In genomic region chr3:131489657-131490142, GRCm38 (mm10) we compare ENCODE assay signal across 7 mouse cellular contexts. TPM values are rescaled to one million over a fixed set of nuclear protein-coding genes. Genes with fewer than 3 reads are reported as not detected.
A peak's percentile ranks its signal among the peaks of the same experiment; 100 is the strongest.
DNase-seq lines count a peak whose midpoint lies in the region; ATAC-seq and TF ChIP-seq lines count a peak whose summit lies in the region.

No protein-coding gene starts in this region.

- WGBS in embryonic facial prominence, embryonic 15.5 days: under 1% methylated on average over 31 of the region's 36 CpGs
- WGBS in heart, embryonic 13.5 days: under 1% methylated on average over 26 of the region's 36 CpGs
- WGBS in lung, embryonic 14.5 days: under 1% methylated on average over 36 of the region's 36 CpGs

- peak overlapping the region; percentile 60 for H3K9ac ChIP-seq in embryonic facial prominence, embryonic 15.5 days
- peak overlapping the region; percentile 87 for H3K9ac ChIP-seq in heart, embryonic 13.5 days
- peak overlapping the region; percentile 62 for H3K9ac ChIP-seq in lung, embryonic 14.5 days

- H3K4me1 ChIP-seq in embryonic facial prominence, embryonic 15.5 days: peaks cover 10% of the 10 kb centered on the region
- H3K4me1 ChIP-seq in heart, embryonic 13.5 days: peaks cover 15% of the 10 kb centered on the region; the same call in 1 of the 2 replicates
- peaks cover 6% of the 10 kb centered on the region; the same call in 1 of the 2 replicates for H3K4me1 ChIP-seq in lung, embryonic 14.5 days (ENCODE audit: insufficient read depth)

- peaks cover 22% of the 10 kb centered on the region for H3K27me3 ChIP-seq in embryonic facial prominence, embryonic 15.5 days
- H3K27me3 ChIP-seq in heart, embryonic 13.5 days (replicated peaks): peaks cover 54% of the 10 kb centered on the region
- peaks cover 29% of the 10 kb centered on the region for H3K27me3 ChIP-seq in lung, embryonic 14.5 days (ENCODE audit: insufficient read depth, low read length)

- no peaks in the 10 kb centered on the region for H3K9me3 ChIP-seq in embryonic facial prominence, embryonic 15.5 days (replicated peaks)
- no peaks in the 10 kb centered on the region for H3K9me3 ChIP-seq in heart, embryonic 13.5 days
- no peaks in the 10 kb centered on the region for H3K9me3 ChIP-seq in lung, embryonic 14.5 days (ENCODE audit: low read depth, low read length)

- H3K27ac ChIP-seq in embryonic facial prominence, embryonic 15.5 days (replicated peaks): peak overlapping the region; percentile 79
- H3K27ac ChIP-seq in heart, embryonic 13.5 days (replicated peaks): peak overlapping the region; percentile 21; the same call in 1 of the 2 replicates
- H3K27ac ChIP-seq in lung, embryonic 14.5 days (ENCODE audit: low read depth): peak overlapping the region; percentile 67

- no peaks in the 10 kb centered on the region for H3K36me3 ChIP-seq in embryonic facial prominence, embryonic 15.5 days
- no peaks in the 10 kb centered on the region for H3K36me3 ChIP-seq in heart, embryonic 13.5 days
- H3K36me3 ChIP-seq in lung, embryonic 14.5 days (ENCODE audit: insufficient read depth): no peaks in the 10 kb centered on the region

- H3K4me2 ChIP-seq in embryonic facial prominence, embryonic 15.5 days (replicated peaks): peak overlapping the region; percentile 86
- H3K4me2 ChIP-seq in heart, embryonic 13.5 days: peak overlapping the region; percentile 95
- peak overlapping the region; percentile 93 for H3K4me2 ChIP-seq in lung, embryonic 14.5 days

- no peak for TF ChIP-seq CTCF in lung, embryonic 14.5 days (IDR thresholded peaks at IDR 0.05; ENCODE audit: low read depth)

- peak; percentile 81 for DNase-seq in Muller cell, postnatal 12 days (ENCODE audit: inconsistent ontology term)
- peak; percentile 50 for DNase-seq in adrenal gland, postnatal 25 days
- peak; percentile 74 for DNase-seq in kidney, postnatal 10 days
- peak; percentile 54 for DNase-seq in lung, embryonic 14.5 days
- peak; percentile 65 for DNase-seq in retina, embryonic 14.5 days (ENCODE audit: low spot score)

- peak; percentile 81 for ATAC-seq in embryonic facial prominence, embryonic 15.5 days (ENCODE audit: insufficient number of reproducible peaks, low FRiP score, low TSS enrichment, low read depth)
- ATAC-seq in heart, embryonic 13.5 days (ENCODE audit: extremely low read depth, insufficient number of reproducible peaks, low FRiP score, low TSS enrichment): no peak; the same call in 1 of the 2 replicates
- ATAC-seq in lung, embryonic 14.5 days (ENCODE audit: insufficient read depth): peak; percentile 77

- H3K4me3 ChIP-seq in embryonic facial prominence, embryonic 15.5 days (replicated peaks): peak overlapping the region; percentile 70
- H3K4me3 ChIP-seq in heart, embryonic 13.5 days: peak overlapping the region; percentile 65
- peak overlapping the region; percentile 69 for H3K4me3 ChIP-seq in lung, embryonic 14.5 days (ENCODE audit: low read depth, low read length)

RNA-seq across cellular contexts. Expression of gene Sgms2, which starts 1.5 kb away (rescaled TPM):
- 6.7 and 9.9 TPM in 2 replicates for total RNA-seq in adrenal gland, postnatal 25 days (2021)
- polyA plus RNA-seq in embryonic facial prominence, embryonic 15.5 days (2015; fragmentation: Nextera tagmentation; extraction: Ambion mirVana): 24.3 and 25.2 TPM in 2 replicates
- 0.57 and 0.85 TPM in 2 replicates for polyA plus RNA-seq in heart, embryonic 13.5 days (2015; fragmentation: Nextera tagmentation; extraction: Ambion mirVana)
- polyA plus RNA-seq in lung, embryonic 14.5 days (2014; fragmentation: Nextera tagmentation; extraction: Ambion mirVana): 2.1 and 3.1 TPM in 2 replicates

Comparison
In these comparisons a context has a peak if more than half of its experiments do, and no peak if none do; other contexts are left out.
1. H3K27ac ChIP-seq: peak in every context shown above with its lines; median percentile 79 in embryonic facial prominence, embryonic 15.5 days; 67 in lung, embryonic 14.5 days; 21 in heart, embryonic 13.5 days.